Mouse (Mus musculus) heart, embryonic 16.5 days (tissue): ENCODE data around the gene Eddm3b. TPM values are rescaled to one million over a fixed set of nuclear protein-coding genes. Genes with fewer than 3 reads are reported as not detected.
"Not testable (repeated sequence)": the region's sequence is repeated elsewhere in the genome, so short reads cannot be mapped to it uniquely, and the experiment has no call there.

ENCODE experiments used
- ATAC-seq: fragments of 200-750 bp; cut with Nextera tagmentation; replicated peaks from 2 replicates; pipeline ENCODE4 v1.8.0; 2017; ENCODE audit warnings: moderate number of reproducible peaks; ENCODE audit not compliant: insufficient read depth, low FRiP score; ENCODE audit errors: extremely low read depth
- H3K27ac ChIP-seq: fragments of 300-500 bp; sonication (generic); 2 replicates; pipeline ENCODE4 v1.5.1; 2014; ENCODE audit warnings: mild to moderate bottlenecking, low read length, control low read depth, moderate library complexity
- H3K27me3 ChIP-seq: fragments of 300-500 bp; sonication (generic); 2 replicates; pipeline ENCODE4 v1.6.1; 2014; ENCODE audit warnings: low read length, mixed read lengths; ENCODE audit not compliant: control insufficient read depth, insufficient read depth
- H3K36me3 ChIP-seq: fragments of 300-500 bp; sonication (generic); 2 replicates; pipeline ENCODE4 v1.6.1; 2014; ENCODE audit not compliant: control insufficient read depth, insufficient read depth
- H3K4me1 ChIP-seq: fragments of 300-500 bp; sonication (generic); 2 replicates; pipeline ENCODE4 v1.6.1; 2014; ENCODE audit warnings: low read length, mixed read lengths; ENCODE audit not compliant: control insufficient read depth, insufficient read depth
- H3K4me2 ChIP-seq: fragments of 300-500 bp; sonication (generic); 2 replicates; pipeline ENCODE4 v1.6.1; 2014; ENCODE audit warnings: low read depth, mild to moderate bottlenecking, control low read depth, low read length
- H3K4me3 ChIP-seq: fragments of 300-500 bp; sonication (generic); 2 replicates; pipeline ENCODE4 v1.5.1; 2014; ENCODE audit warnings: mild to moderate bottlenecking, control low read depth, low read length
- H3K9ac ChIP-seq: fragments of 300-500 bp; sonication (generic); 2 replicates; pipeline ENCODE4 v1.6.1; 2014; ENCODE audit warnings: low read length, control low read depth
- H3K9me3 ChIP-seq: fragments of 300-500 bp; sonication (generic); replicated peaks from 2 replicates; pipeline ENCODE4 v1.6.1; 2016; ENCODE audit warnings: low read length; ENCODE audit not compliant: control insufficient read depth
- WGBS: fragments of 180-500 bp; shearing (Covaris S2); extraction: QIAGEN DNeasy Blood & Tissue Kit; methylation state at CpG from one replicate; pipeline ENCODE4 v1.1.7; 2014; 5-methylcytosine and 5-hydroxymethylcytosine counted together
- polyA plus RNA-seq: library from polyadenylated mRNA; unstranded; fragments of >200 nt; fragmentation: Nextera tagmentation; extraction: Ambion mirVana; gene quantifications from 2 replicates; pipeline ENCODE4 v1.2.1, GENCODE M21; 2015

Gene Eddm3b
- polyA plus RNA-seq, 1 experiment from 2014 or later = not detected

DNA sequence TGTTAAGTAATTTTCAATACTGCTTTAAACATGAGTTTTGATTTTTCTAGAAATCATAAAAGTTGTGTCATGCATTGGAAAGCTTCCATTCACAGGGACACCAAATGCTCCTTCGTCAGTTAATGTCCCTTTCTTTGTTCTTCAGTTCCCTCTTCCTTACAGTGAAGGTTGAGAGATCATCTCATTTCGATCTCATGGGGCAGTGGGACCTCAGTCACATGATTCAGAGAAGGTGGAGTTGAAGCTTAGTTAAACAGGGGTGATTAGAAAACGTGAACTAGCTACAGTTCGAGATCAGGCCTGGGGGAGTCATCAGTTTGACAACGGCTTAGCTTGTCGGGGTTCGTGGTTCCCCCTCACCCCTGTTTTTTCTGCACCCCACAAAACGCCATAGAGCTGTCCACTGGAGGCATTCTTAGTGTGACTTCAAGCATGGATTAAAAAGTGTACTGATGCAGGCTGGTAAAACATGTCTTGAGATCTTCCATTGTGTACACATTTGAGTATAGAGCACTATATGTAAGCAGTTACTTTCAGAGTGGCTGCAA is 22.1 kb upstream of the Eddm3b start:
- peak overlapping the region; percentile 85 for H3K4me2 ChIP-seq
- no peaks in the 10 kb centered on the region for H3K27me3 ChIP-seq
- no peak overlapping the region for H3K9ac ChIP-seq
- no peaks in the 10 kb centered on the region for H3K36me3 ChIP-seq
- no peaks in the 10 kb centered on the region for H3K9me3 ChIP-seq
- 53% methylated on average over 8 of the region's 8 CpGs for WGBS
- H3K27ac ChIP-seq = peak overlapping the region; percentile 29; the same call in 1 of the 2 replicates
- peaks cover 17% of the 10 kb centered on the region for H3K4me1 ChIP-seq
- peak overlapping the region; percentile 82 for H3K4me3 ChIP-seq
- no peak for ATAC-seq

DNA sequence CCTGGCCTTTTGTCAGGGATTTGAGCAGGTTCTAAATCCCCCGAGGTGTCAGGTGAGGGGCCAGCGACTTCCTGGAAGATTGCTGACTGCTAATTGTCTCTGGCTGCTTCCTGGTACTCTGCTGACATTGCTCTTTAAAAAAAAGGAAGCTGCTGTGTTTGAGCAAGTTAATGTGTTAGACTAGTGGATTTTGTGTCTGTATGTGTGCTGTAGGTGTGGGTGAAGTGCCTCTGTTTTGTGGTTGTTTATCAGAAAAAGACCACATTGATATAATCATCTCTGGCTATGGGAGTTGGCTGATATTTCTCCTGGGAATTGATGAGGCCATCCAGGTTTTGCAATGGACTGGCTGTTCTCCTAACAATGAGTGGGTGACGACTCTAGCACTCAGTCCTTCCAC is 20.7 kb upstream of the Eddm3b start:
- no peak for ATAC-seq
- 25% methylated on average over 3 of the region's 3 CpGs for WGBS

DNA sequence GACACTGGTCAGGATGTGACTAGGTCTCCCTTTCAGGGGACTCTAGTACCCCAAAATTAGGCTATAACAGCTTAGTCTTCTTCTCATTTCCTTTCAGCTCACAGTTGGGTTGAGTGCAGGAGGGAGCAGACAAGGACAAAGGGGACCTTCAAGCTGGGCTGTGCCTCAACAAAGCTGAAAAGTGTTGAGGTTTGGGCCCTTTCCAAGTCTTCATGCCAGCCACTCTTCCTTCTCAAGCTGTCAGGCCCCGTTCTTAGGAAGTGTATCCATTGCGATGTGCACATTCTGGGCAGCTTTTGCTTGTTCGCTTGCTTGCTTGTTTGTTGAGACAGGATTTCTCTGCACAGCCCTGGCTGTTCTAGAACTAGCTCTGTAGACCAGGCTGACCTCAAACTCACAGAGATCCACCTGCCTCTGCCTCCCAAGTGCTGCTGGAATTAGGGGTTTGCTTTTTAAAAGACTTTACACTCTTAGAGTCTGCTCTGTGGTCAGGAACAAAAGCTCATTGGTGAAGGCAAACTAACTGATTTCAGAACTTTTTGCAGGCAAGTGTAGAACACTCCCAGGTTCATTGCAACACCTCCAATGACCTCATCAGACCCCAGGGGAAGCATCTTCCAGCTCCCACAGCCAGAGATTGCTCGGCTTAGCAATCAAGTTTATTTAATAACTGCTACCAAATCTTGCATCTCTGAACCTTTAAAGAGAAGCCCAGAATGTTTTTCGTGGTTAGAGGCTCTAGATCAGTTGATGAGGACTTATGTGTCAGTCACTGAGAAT is 19.9 kb upstream of the Eddm3b start:
- no peak for ATAC-seq
- 64% methylated on average over 5 of the region's 5 CpGs for WGBS
- Histone ChIP-seq H3K4me1 (peaks cover 14% of the 10 kb centered on the region; the same call in 1 of the 2 replicates), H3K36me3 (no peaks in the 10 kb centered on the region), H3K9me3 (no peaks in the 10 kb centered on the region), H3K27me3 (no peaks in the 10 kb centered on the region), H3K27ac (0 out of 2 replicates have a peak overlapping the region, but pooled peaks have one; percentile 24), H3K9ac (no peak overlapping the region), H3K4me3 (no peak overlapping the region), H3K4me2 (no peak overlapping the region)

More for the DNA sequence above, 20.7 kb upstream of the Eddm3b start:
- Histone ChIP-seq H3K36me3 (no peaks in the 10 kb centered on the region), H3K4me3 (no peak overlapping the region), H3K27ac (no peak overlapping the region), H3K9me3 (no peaks in the 10 kb centered on the region), H3K27me3 (no peaks in the 10 kb centered on the region), H3K4me1 (peaks cover 14% of the 10 kb centered on the region; the same call in 1 of the 2 replicates), H3K4me2 (no peak overlapping the region), H3K9ac (no peak overlapping the region)

DNA sequence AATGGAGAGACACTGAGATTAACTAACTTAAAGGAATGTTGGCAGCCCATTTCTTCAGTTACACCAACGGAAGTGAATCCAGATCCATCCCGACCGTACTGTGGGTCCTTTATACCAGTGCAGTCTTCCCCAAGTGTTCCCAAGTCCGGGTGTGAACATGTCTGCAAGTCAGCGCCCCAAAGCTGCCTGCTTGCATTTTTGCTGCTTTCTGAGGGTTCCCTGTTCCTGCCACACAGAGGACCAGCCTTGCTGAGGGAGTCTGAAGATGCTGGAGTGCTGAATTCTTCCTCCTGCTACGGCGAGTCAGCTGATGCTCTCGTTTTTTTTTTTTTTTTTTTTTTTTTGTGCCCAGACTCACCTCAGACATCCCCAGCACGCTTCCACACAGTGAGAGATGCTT is 19.3 kb upstream of the Eddm3b start:
- Histone ChIP-seq H3K4me1 (peaks cover 14% of the 10 kb centered on the region; the same call in 1 of the 2 replicates), H3K4me3 (no peak overlapping the region), H3K27me3 (no peaks in the 10 kb centered on the region), H3K27ac (no peak overlapping the region), H3K36me3 (no peaks in the 10 kb centered on the region), H3K9me3 (no peaks in the 10 kb centered on the region), H3K4me2 (no peak overlapping the region), H3K9ac (no peak overlapping the region)
- 62% methylated on average over 9 of the region's 9 CpGs for WGBS
- no peak for ATAC-seq

DNA sequence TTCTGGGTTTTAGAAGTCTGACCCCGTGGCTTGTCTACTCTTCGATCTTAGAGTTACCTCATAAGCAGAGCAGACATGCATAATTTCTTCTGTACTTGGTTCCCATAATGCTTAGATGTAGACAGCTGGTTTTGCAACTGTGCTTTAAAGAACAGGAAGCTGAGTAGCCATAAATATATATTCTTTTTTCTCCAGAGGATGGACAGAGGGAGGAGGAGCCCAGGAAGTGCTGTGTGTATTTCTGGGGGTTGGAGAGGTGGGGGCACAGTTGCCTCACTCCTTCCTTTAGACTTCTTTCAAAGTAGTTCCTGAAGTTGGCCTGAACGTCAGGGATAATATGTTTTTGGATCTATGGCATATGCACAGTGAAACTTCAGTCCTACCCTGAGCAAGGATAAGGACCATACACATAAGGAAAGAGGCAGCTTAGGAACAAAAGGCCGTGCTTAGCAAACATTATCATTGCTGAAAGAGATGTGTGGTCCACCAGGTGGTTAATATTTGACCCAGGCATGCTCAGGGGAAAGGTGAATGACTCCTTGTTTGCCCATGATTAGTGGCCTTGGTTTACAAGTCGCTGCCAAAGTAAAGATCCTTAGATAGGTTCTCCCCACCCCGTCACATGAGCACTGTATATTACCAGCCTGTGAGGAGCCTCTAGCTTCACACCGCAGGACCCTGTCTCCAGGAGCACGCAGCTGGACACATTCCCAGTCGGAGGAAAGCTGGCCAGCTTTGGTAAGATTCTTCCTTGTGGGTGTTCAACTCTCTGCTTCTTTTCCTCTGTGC is 18.3 kb upstream of the Eddm3b start:
- no peaks in the 10 kb centered on the region for H3K36me3 ChIP-seq
- no peak overlapping the region for H3K4me2 ChIP-seq
- H3K27ac ChIP-seq = no peak overlapping the region
- ATAC-seq = no peak
- 52% methylated on average over 9 of the region's 9 CpGs for WGBS
- H3K27me3 ChIP-seq = no peaks in the 10 kb centered on the region
- H3K9ac ChIP-seq = no peak overlapping the region
- no peaks in the 10 kb centered on the region for H3K9me3 ChIP-seq
- peaks cover 14% of the 10 kb centered on the region; the same call in 1 of the 2 replicates for H3K4me1 ChIP-seq
- no peak overlapping the region for H3K4me3 ChIP-seq

DNA sequence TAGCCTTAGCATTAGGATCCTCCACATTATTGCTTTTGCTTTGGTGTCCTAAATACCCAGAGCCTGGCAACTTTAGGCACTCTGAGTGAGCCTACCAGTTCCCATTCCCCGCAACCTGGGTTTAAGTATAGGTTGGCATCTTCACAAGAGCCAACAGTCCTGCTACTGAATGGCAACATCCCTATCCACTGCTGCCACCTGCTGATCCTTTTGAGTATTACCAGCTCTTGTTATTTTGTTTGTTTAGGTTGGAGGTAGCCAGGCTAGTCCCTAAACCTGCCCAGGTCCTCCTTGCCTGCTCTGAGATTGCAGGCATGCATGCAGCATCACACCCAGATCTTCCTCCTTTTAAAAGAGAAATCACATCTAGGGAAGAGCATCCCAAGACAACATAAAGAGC is 15.9 kb upstream of the Eddm3b start:
- 0 out of 2 replicates have a peak, but pooled peaks have one; percentile 29 for ATAC-seq
- WGBS = 39% methylated on average over 1 of the region's 1 CpGs
- not testable (repeated sequence) for H3K9ac ChIP-seq

DNA sequence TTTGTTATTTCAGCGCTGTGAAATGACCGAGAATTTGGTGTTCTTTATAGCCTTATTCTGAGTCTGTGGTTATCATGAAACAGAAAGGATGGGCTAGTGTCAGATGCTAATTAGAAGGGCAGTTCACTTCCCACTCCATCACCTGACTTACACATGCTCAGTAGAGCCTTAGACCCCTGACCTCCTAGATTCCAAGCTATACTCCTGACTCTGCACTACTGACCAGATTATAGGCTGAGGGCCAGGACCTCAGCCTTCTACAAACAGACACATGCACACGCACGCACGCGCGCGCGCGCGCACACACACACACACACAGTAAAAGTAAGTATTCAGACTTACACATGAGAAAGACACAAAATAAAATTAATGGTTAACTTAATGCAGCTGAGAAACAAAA is 15.3 kb upstream of the Eddm3b start:
- Histone ChIP-seq H3K9ac (no peak overlapping the region), H3K4me2 (no peak overlapping the region), H3K4me3 (no peak overlapping the region), H3K27me3 (no peaks in the 10 kb centered on the region), H3K4me1 (peaks cover 5% of the 10 kb centered on the region; the same call in 1 of the 2 replicates), H3K27ac (no peak overlapping the region), H3K36me3 (no peaks in the 10 kb centered on the region), H3K9me3 (no peaks in the 10 kb centered on the region)
- WGBS = 95% methylated on average over 11 of the region's 11 CpGs
- ATAC-seq = no peak

More for the DNA sequence above, 15.9 kb upstream of the Eddm3b start:
- not testable (repeated sequence) for H3K27me3 ChIP-seq, H3K4me2 ChIP-seq, H3K27ac ChIP-seq, H3K36me3 ChIP-seq, H3K9me3 ChIP-seq, H3K4me1 ChIP-seq, H3K4me3 ChIP-seq

DNA sequence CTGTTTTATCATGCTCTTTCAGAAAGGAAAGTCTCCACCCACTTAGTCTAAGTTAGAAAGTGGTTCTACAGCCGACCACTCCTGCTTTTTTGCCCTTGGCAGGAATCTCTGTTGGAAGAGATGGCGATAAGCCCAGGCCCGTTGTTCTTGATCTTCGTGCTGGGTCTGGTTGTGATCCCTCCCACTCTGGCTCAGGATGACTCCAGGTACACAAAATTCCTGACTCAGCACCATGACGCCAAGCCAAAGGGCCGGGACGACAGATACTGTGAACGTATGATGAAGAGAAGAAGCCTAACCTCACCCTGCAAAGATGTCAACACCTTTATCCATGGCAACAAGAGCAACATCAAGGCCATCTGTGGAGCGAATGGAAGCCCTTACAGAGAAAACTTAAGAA is 12.9 kb upstream of the Eddm3b start:
- Histone ChIP-seq H3K9ac (no peak overlapping the region), H3K27ac (no peak overlapping the region), H3K4me2 (no peak overlapping the region), H3K36me3 (no peaks in the 10 kb centered on the region), H3K27me3 (no peaks in the 10 kb centered on the region), H3K4me1 (no peaks in the 10 kb centered on the region), H3K4me3 (no peak overlapping the region), H3K9me3 (no peaks in the 10 kb centered on the region)
- ATAC-seq = peak; percentile 28; the same call in 1 of the 2 replicates
- WGBS = 52% methylated on average over 9 of the region's 9 CpGs

DNA sequence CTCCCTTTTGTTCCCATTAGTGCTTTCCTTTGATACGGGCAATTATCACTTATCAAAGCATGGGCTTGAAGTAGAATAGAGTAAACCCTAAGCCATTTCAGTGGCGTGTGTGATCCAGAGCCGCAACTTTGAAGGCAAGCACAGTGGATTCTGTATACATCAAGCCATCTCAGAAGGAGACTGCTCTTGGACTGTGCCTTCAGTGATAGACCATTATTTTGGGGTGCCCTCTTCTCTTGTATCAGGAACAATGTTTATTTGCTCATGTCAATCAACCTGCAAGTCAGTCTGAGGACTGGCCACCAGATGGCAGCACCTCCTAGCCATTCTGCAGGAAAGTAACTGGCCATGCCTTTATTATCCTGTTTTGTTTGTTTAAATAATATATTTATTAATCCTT is 11.0 kb upstream of the Eddm3b start:
- no peaks in the 10 kb centered on the region for H3K4me1 ChIP-seq
- no peak overlapping the region for H3K27ac ChIP-seq
- H3K9ac ChIP-seq = no peak overlapping the region
- H3K27me3 ChIP-seq = no peaks in the 10 kb centered on the region
- H3K4me2 ChIP-seq = no peak overlapping the region
- 48% methylated on average over 3 of the region's 3 CpGs for WGBS
- no peaks in the 10 kb centered on the region for H3K36me3 ChIP-seq
- no peaks in the 10 kb centered on the region for H3K9me3 ChIP-seq
- H3K4me3 ChIP-seq = no peak overlapping the region
- ATAC-seq = no peak
